Mouse (Mus musculus) heart, adult 2 months (tissue): ENCODE results near the gene Tnni3. TPM values are rescaled to one million over a fixed set of nuclear protein-coding genes. Genes with fewer than 3 reads are reported as not detected.
"Not testable (repeated sequence)": the region's sequence is repeated elsewhere in the genome, so short reads cannot be mapped to it uniquely, and the experiment has no call there.

ENCODE experiments used
- DNase-seq, 2 experiments: peaks; one replicate each; pipeline ENCODE4 v3.0.0; 2021
- H3K27ac ChIP-seq: fragments of 200-600 bp; 2 replicates; pipeline ENCODE4 v1.8.1; 2022
- H3K27me3 ChIP-seq: fragments of 200-500 bp; 2 replicates; pipeline ENCODE4 v1.6.1; 2012; ENCODE audit warnings: mild to moderate bottlenecking, low read length, inconsistent platforms, mixed read lengths; ENCODE audit not compliant: control insufficient read depth, insufficient read depth
- H3K36me3 ChIP-seq: fragments of 200-500 bp; 2 replicates; pipeline ENCODE4 v1.6.1; 2012; ENCODE audit warnings: low read length, inconsistent platforms; ENCODE audit not compliant: control insufficient read depth, insufficient read depth
- H3K4me1 ChIP-seq: fragments of 200-500 bp; 2 replicates; pipeline ENCODE4 v1.6.1; 2011; ENCODE audit warnings: low read length; ENCODE audit not compliant: control insufficient read depth, insufficient read depth
- H3K4me3 ChIP-seq: fragments of 200-600 bp; 2 replicates; pipeline ENCODE4 v1.8.1; 2022
- H3K79me2 ChIP-seq: fragments of 200-500 bp; replicated peaks from 2 replicates; pipeline ENCODE4 v1.6.1; 2012; ENCODE audit warnings: mild to moderate bottlenecking, inconsistent platforms, low read length, moderate library complexity, mixed read lengths; ENCODE audit not compliant: control insufficient read depth, insufficient read depth
- H3K9ac ChIP-seq: fragments of 200-500 bp; 2 replicates; pipeline ENCODE4 v1.6.1; 2012; ENCODE audit warnings: low read depth, mild to moderate bottlenecking, control low read depth, inconsistent platforms, low read length, mixed read lengths
- CTCF ChIP-seq: fragments of 200-600 bp; IDR thresholded peaks from 2 replicates; pipeline ENCODE4 v1.8.1; 2022; ENCODE audit warnings: antibody characterized with exemption, mild to moderate bottlenecking, moderate library complexity
- EP300 ChIP-seq: fragments of 200-500 bp; IDR thresholded peaks from 2 replicates; pipeline ENCODE4 v1.6.1; 2011; ENCODE audit warnings: low read depth, low read length, control low read depth; ENCODE audit not compliant: insufficient read depth
- POLR2A ChIP-seq: fragments of 200-500 bp; IDR thresholded peaks from 2 replicates; pipeline ENCODE4 v1.6.1; 2011; ENCODE audit warnings: mild to moderate bottlenecking, low read depth, low read length, control low read depth; ENCODE audit not compliant: insufficient read depth
- WGBS: fragments of 180-500 bp; shearing (Covaris S2); methylation state at CpG from one replicate; pipeline ENCODE4 v1.1.7; 2018; 5-methylcytosine and 5-hydroxymethylcytosine counted together
- intact Hi-C: fragments of 180-260 bp; cut with DNase I; formaldehyde crosslinking; loops from one replicate; pipeline ENCODE4 v1.15.1; 2025
- polyA plus RNA-seq: library from polyadenylated mRNA; depleted of rRNA; stranded (reverse); fragments of >200 nt; gene quantifications from 2 replicates; pipeline ENCODE4 v1.2.3, GENCODE M21; 2012
- total RNA-seq, 2 experiments: library from RNA; stranded (reverse); gene quantifications; 2 replicates each; pipeline ENCODE4 v1.2.3; 2021

Gene Tnni3
- total and polyA plus RNA-seq, 3 experiments: 9,834 to 21,553 (median 11,008) TPM

- Histone ChIP-seq H3K27me3 (no peaks in the 10 kb centered on the region), H3K27ac (no peak overlapping the region), H3K9ac (no peak overlapping the region), H3K4me3 (no peak overlapping the region), H3K4me1 (no peaks in the 10 kb centered on the region), H3K36me3 (no peaks in the 10 kb centered on the region), H3K79me2 (no peaks in the 10 kb centered on the region)
- intact Hi-C loops: no loop called here
- 88% methylated on average over 4 of the region's 4 CpGs for WGBS
- no peak for DNase-seq
- TF ChIP-seq EP300 (no peak), CTCF (no peak), POLR2A (no peak)
Measured at GRCm38 (mm10) chr7:4536369-4536768, 12.3 kb upstream of the Tnni3 start.

GRCm38 (mm10) chr7:4532005-4532729 lies 8.1 kb upstream of the Tnni3 start, which contains the start of gene Dnaaf3:
Gene Dnaaf3 (minus strand): TSS chr7:4532453.
- intact Hi-C loops: no loop called here
- H3K36me3 ChIP-seq: no peaks in the 10 kb centered on the region
- DNase-seq: peak in 1 of 2 experiments; percentile 72
- 4% methylated on average over 28 of the region's 28 CpGs for WGBS
- no peak within 1 kb of the TSS for H3K27ac ChIP-seq
- no peak within 1 kb of the TSS for H3K9ac ChIP-seq
- H3K4me3 ChIP-seq: peak within 1 kb of the TSS; percentile 26
- no peaks in the 10 kb centered on the region for H3K4me1 ChIP-seq
- no peaks in the 10 kb centered on the region for H3K79me2 ChIP-seq
- TF ChIP-seq CTCF: no peak
- no peak for TF ChIP-seq POLR2A
- TF ChIP-seq EP300: no peak
- H3K27me3 ChIP-seq: no peaks in the 10 kb centered on the region

GRCm38 (mm10) chr7:4530166-4530565 lies 6.1 kb upstream of the Tnni3 start:
- H3K4me3 ChIP-seq, H3K36me3 ChIP-seq, H3K4me1 ChIP-seq, H3K27me3 ChIP-seq, intact Hi-C loops, DNase-seq, H3K9ac ChIP-seq, H3K79me2 ChIP-seq, H3K27ac ChIP-seq: not testable (repeated sequence)
- 59% methylated on average over 7 of the region's 8 CpGs for WGBS

- H3K79me2 ChIP-seq: no peaks in the 10 kb centered on the region
- no peaks in the 10 kb centered on the region for H3K36me3 ChIP-seq
- H3K27me3 ChIP-seq: no peaks in the 10 kb centered on the region
- peaks cover 2% of the 10 kb centered on the region; the same call in 1 of the 2 replicates for H3K4me1 ChIP-seq
- no peak for TF ChIP-seq CTCF
- TF ChIP-seq POLR2A: no peak
- TF ChIP-seq EP300: no peak
- DNase-seq: no peak
- no peak overlapping the region for H3K27ac ChIP-seq
- H3K9ac ChIP-seq: no peak overlapping the region
- 55% methylated on average over 18 of the region's 18 CpGs for WGBS
- intact Hi-C loops: no loop called here
- no peak overlapping the region for H3K4me3 ChIP-seq
Measured at GRCm38 (mm10) chr7:4527302-4527689, 3.3 kb upstream of the Tnni3 start.

GRCm38 (mm10) chr7:4526341-4527301 lies 2.6 kb upstream of the Tnni3 start:
- peaks cover 2% of the 10 kb centered on the region; the same call in 1 of the 2 replicates for H3K4me1 ChIP-seq
- no peaks in the 10 kb centered on the region for H3K79me2 ChIP-seq
- H3K27me3 ChIP-seq: no peaks in the 10 kb centered on the region
- H3K36me3 ChIP-seq: no peaks in the 10 kb centered on the region
- H3K4me3 ChIP-seq: peak overlapping the region; percentile 36
- TF ChIP-seq EP300: peak; percentile 66
- peak; percentile 80 for TF ChIP-seq CTCF
- TF ChIP-seq POLR2A: peak; percentile 55; the same call in 1 of the 2 replicates
- intact Hi-C loops: no loop called here
- peak; percentile 82 to 85 for DNase-seq
- H3K27ac ChIP-seq: peak overlapping the region; percentile 64
- WGBS: 22% methylated on average over 40 of the region's 40 CpGs
- H3K9ac ChIP-seq: peak overlapping the region; percentile 64
